Mouse (Mus musculus) layer of hippocampus, adult 2 months (tissue): ENCODE results near the gene Cfap20. TPM values are rescaled to one million over a fixed set of nuclear protein-coding genes. Genes with fewer than 3 reads are reported as not detected.
A peak's percentile ranks its signal among the peaks of the same experiment; 100 is the strongest.

Experiments
- DNase-seq, 2 experiments: peaks; one replicate each; pipeline ENCODE4 v3.0.0; 2022; ENCODE audit warnings: low spot score in 2 of 2
- H3K27ac ChIP-seq: fragments of 200-600 bp; 2 replicates; pipeline ENCODE4 v1.8.1; 2022
- H3K4me3 ChIP-seq: fragments of 200-600 bp; 2 replicates; pipeline ENCODE4 v1.8.1; 2022; ENCODE audit warnings: mild to moderate bottlenecking
- CTCF ChIP-seq: fragments of 200-600 bp; conservative IDR thresholded peaks from 2 replicates; pipeline ENCODE4 v1.8.1; 2022; ENCODE audit warnings: antibody characterized with exemption, mild to moderate bottlenecking, moderate library complexity
- total RNA-seq, 2 experiments: library from RNA; stranded (reverse); gene quantifications; 2 replicates each; pipeline ENCODE4 v1.2.3; 2021

The Cfap20 gene
- total RNA-seq, 2 experiments from 2014 or later, result 53.8 to 59.9 TPM

- DNase-seq, result no peak
- Histone ChIP-seq H3K4me3 (peak overlapping the region; percentile 93; the same call in 1 of the 2 replicates), H3K27ac (peak overlapping the region; percentile 96)
- TF ChIP-seq CTCF, result no peak
These were observed 802 bp upstream of the Cfap20 start for GRCm38 (mm10) chr8:95435471-95435870.

- Histone ChIP-seq H3K4me3 (peak overlapping the region; percentile 93), H3K27ac (peak overlapping the region; percentile 96)
- no peak for TF ChIP-seq CTCF
- peak in 1 of 2 experiments; percentile 35 for DNase-seq
These were observed 436 bp downstream of the Cfap20 start for GRCm38 (mm10) chr8:95434233-95434632.

- H3K27ac ChIP-seq, result peak overlapping the region; percentile 33; the same call in 1 of the 2 replicates
- peak overlapping the region; percentile 93 for H3K4me3 ChIP-seq
- TF ChIP-seq CTCF, result no peak
- DNase-seq, result no peak
These were observed 1.5 kb downstream of the Cfap20 start for GRCm38 (mm10) chr8:95433124-95433523.

DNA sequence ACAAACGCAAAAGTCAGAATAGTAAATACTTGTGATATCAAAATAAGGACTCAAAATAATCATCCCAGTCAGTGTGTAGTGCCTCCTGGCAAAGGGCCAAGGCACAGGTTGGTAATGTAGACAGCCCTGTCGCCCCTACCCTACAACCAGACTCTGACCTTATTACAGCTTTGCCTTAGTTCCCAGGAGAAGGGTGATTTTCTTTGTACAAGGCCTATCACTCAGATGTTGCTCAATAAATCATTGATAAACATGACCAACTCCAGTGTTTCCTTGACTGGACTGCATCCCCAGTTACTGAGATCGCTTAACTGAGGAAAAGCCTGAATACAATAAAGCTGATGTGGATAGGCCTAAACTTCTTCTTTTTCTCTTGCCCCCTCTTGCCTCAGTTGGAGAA lies 2.2 kb downstream of the Cfap20 start:
- H3K27ac ChIP-seq, result no peak overlapping the region
- DNase-seq, result no peak
- no peak for TF ChIP-seq CTCF
- peak overlapping the region; percentile 93 for H3K4me3 ChIP-seq

DNA sequence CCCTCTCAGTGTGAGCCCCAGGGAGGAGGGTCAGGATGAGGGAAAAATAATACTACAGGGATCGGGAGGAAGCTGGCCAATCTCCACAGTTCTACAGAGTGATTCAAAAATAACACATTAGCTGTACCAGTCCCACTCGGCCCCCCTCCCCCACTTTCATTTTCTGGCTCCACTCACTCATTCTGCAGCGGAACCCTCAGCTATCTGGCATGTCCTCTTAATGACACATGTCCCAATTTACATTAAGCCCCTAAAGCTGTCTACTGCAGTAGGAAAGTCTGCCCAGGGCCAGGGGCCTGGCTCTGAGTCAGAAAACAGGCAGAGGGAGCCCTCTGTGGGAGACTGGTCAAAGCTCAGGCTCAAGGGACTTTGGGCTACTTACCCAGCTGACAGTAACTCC lies 4.7 kb downstream of the Cfap20 start:
- H3K4me3 ChIP-seq, result peak overlapping the region; percentile 10; the same call in 1 of the 2 replicates
- peak overlapping the region; percentile 81 for H3K27ac ChIP-seq
- DNase-seq, result peak; percentile 67
- peak; percentile 66 for TF ChIP-seq CTCF

GRCm38 (mm10) chr8:95427594-95428535 lies 6.8 kb downstream of the Cfap20 start:
- peak; percentile 91 for TF ChIP-seq CTCF
- DNase-seq, result peak; percentile 48 to 56
- peak overlapping the region; percentile 66 for H3K27ac ChIP-seq
- H3K4me3 ChIP-seq, result no peak overlapping the region

- DNase-seq, result peak in 1 of 2 experiments; percentile 29
- Histone ChIP-seq H3K27ac (peak overlapping the region; percentile 66), H3K4me3 (no peak overlapping the region)
- TF ChIP-seq CTCF, result no peak
These were observed 7.8 kb downstream of the Cfap20 start for GRCm38 (mm10) chr8:95426781-95427281.

GRCm38 (mm10) chr8:95424682-95425081 lies 10.0 kb downstream of the Cfap20 start:
- DNase-seq, result no peak
- no peak for TF ChIP-seq CTCF

DNA sequence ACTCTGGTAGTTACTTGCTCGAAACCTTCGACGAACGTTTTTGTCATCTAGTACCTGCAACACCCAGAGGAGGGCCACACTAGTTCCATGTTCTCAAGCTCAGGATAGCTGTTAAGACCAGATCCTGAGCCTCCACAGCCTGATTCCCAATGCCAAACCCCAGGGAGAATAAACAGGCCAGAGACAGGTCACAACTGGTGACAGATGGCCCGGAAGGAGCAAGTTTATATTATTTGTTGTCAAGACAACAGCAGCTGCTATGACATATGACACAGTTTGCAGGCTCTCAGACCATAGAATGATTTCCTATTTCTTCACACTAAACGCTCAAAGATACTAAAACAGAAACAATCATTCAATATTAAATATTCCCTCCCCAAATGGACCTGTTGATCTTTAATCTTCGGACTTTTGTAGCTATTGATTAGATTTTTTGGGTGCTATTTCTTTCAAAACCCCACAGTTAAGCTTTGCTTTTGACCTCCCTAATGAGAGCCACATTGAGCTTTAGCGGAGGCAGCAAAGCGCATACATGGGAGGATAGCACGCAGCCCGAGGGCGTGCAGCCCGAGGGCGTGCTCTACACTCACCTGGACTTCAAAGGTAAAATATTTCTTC lies 12.4 kb downstream of the Cfap20 start:
- no peak for DNase-seq
- H3K4me3 ChIP-seq, result no peak overlapping the region
- no peak for TF ChIP-seq CTCF
- H3K27ac ChIP-seq, result no peak overlapping the region

More at GRCm38 (mm10) chr8:95424682-95425081, 10.0 kb downstream of the Cfap20 start:
- Histone ChIP-seq H3K27ac (no peak overlapping the region), H3K4me3 (no peak overlapping the region)

- no peak for TF ChIP-seq CTCF
- DNase-seq, result no peak
- H3K4me3 ChIP-seq, result no peak overlapping the region
- peak overlapping the region; percentile 1; the same call in 1 of the 2 replicates for H3K27ac ChIP-seq
These were observed 23.2 kb downstream of the Cfap20 start for GRCm38 (mm10) chr8:95411309-95411972.

- DNase-seq, result no peak
- no peak overlapping the region for H3K27ac ChIP-seq
- H3K4me3 ChIP-seq, result no peak overlapping the region
- no peak for TF ChIP-seq CTCF
These were observed 25.2 kb downstream of the Cfap20 start for GRCm38 (mm10) chr8:95409518-95409917.

GRCm38 (mm10) chr8:95401091-95401490 lies 33.6 kb downstream of the Cfap20 start:
- DNase-seq, result peak in 1 of 2 experiments; percentile 3
- Histone ChIP-seq H3K27ac (no peak overlapping the region), H3K4me3 (no peak overlapping the region)
- no peak for TF ChIP-seq CTCF
